Mouse (Mus musculus) intestine, embryonic 16.5 days (tissue): ENCODE results near the gene Spag7. TPM values are rescaled to one million over a fixed set of nuclear protein-coding genes. Genes with fewer than 3 reads are reported as not detected.

Experiments
- ATAC-seq: fragments of 200-750 bp; cut with Nextera tagmentation; 2 replicates; pipeline ENCODE4 v1.8.0; 2017; ENCODE audit warnings: moderate TSS enrichment, moderate library complexity
- H3K27ac ChIP-seq: fragments of 300-500 bp; sonication (generic); 2 replicates; pipeline ENCODE4 v1.5.1; 2014; ENCODE audit warnings: mild to moderate bottlenecking, low read length
- H3K27me3 ChIP-seq: fragments of 300-500 bp; sonication (generic); replicated peaks from 2 replicates; pipeline ENCODE4 v1.6.1; 2014; ENCODE audit warnings: low read length, control low read depth, mixed read lengths; ENCODE audit not compliant: control insufficient read depth, insufficient read depth
- H3K36me3 ChIP-seq: fragments of 300-500 bp; sonication (generic); 2 replicates; pipeline ENCODE4 v1.6.1; 2014; ENCODE audit warnings: low read length, control low read depth; ENCODE audit not compliant: control insufficient read depth, insufficient read depth
- H3K4me1 ChIP-seq: fragments of 300-500 bp; sonication (generic); 2 replicates; pipeline ENCODE4 v1.6.1; 2014; ENCODE audit warnings: low read length, control low read depth, mixed read lengths; ENCODE audit not compliant: control insufficient read depth, insufficient read depth
- H3K4me2 ChIP-seq: fragments of 300-500 bp; sonication (generic); 2 replicates; pipeline ENCODE4 v1.6.1; 2014; ENCODE audit warnings: low read depth, low read length, control low read depth
- H3K4me3 ChIP-seq: fragments of 300-500 bp; sonication (generic); 2 replicates; pipeline ENCODE4 v1.5.1; 2014; ENCODE audit warnings: mild to moderate bottlenecking, low read length
- H3K9ac ChIP-seq: fragments of 300-500 bp; sonication (generic); 2 replicates; pipeline ENCODE4 v1.6.1; 2014; ENCODE audit warnings: low read depth, low read length
- H3K9me3 ChIP-seq: fragments of 300-500 bp; sonication (generic); 2 replicates; pipeline ENCODE4 v1.6.1; 2016; ENCODE audit warnings: low read length, control low read depth; ENCODE audit not compliant: control insufficient read depth
- WGBS: fragments of 180-500 bp; shearing (Covaris S2); extraction: QIAGEN DNeasy Blood & Tissue Kit; methylation state at CpG from one replicate; pipeline ENCODE4 v1.1.7; 2014; 5-methylcytosine and 5-hydroxymethylcytosine counted together
- polyA plus RNA-seq: library from polyadenylated mRNA; unstranded; fragments of >200 nt; fragmentation: Nextera tagmentation; extraction: Ambion mirVana; gene quantifications from 2 replicates; pipeline ENCODE4 v1.2.1, GENCODE M21; 2015

The Spag7 gene
- polyA plus RNA-seq, 1 experiment from 2014 or later = 159 TPM

DNA sequence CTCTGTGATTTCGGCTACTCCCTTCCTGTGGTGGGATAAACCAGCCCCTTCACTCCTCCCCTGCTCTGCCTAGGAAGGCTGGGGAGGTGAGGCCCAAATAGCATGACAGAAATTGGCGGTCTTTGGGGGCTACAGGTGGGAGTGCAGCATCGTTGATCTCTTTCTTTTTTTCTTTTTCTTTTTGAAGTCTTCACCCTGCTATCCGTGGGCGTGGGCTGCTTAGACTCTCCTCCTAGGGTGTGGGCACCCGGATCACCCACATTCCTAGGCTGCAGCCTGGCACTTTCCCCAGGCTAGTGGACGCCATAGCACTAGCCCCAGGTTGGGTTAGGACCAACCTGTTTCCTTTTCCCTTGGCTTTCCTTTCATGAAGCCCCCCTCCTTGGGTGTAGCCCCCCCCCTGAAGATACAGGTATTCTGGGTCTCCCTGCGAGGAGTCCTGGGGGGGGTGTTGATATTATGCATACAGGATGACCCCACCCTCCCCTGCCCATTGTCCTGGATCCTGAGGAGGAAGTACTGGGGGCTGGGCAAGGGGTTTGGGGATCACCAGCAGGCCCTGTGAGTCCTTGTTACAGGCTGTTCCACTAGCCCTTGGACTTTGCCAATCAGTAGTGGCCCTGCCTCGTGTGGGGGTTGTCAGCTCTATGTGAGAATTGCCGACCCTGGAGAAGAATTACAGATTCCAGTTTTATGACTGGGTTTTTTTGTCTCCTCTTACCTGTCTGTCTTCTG, 32.2 kb upstream of the Spag7 start:
- Histone ChIP-seq H3K9ac (peak overlapping the region; percentile 95), H3K27me3 (no peaks in the 10 kb centered on the region), H3K4me2 (peak overlapping the region; percentile 93), H3K4me1 (peaks cover 19% of the 10 kb centered on the region), H3K36me3 (peaks cover 4% of the 10 kb centered on the region), H3K9me3 (no peaks in the 10 kb centered on the region), H3K27ac (peak overlapping the region; percentile 98), H3K4me3 (peak overlapping the region; percentile 85)
- WGBS = 9% methylated on average over 10 of the region's 10 CpGs
- peak; percentile 11; the same call in 1 of the 2 replicates for ATAC-seq

DNA sequence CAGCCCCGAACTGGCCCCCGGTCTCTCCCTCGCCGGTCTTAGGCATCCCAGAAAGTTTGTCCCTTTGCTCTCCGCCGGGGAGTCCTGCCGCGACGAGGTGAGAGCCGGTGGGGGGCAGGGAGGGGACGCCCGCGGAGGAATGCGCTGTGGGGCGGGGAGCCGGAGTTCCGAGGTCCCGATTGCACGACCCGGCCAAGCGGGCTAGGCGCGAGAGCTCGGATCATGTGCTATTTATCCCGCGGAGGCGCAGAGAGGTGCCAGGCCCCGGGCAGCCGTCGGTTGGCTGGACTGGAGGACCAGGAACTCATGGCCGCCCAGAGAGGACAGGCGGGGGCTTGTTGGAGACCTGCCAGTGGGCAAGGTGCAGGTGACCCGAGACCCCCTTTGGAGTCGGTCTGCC, 31.4 kb upstream of the Spag7 start:
- peak overlapping the region; percentile 93 for H3K4me2 ChIP-seq
- H3K27me3 ChIP-seq = no peaks in the 10 kb centered on the region
- peak overlapping the region; percentile 95 for H3K9ac ChIP-seq
- H3K4me3 ChIP-seq = peak overlapping the region; percentile 85
- peak overlapping the region; percentile 98 for H3K27ac ChIP-seq
- peaks cover 2% of the 10 kb centered on the region for H3K36me3 ChIP-seq
- no peaks in the 10 kb centered on the region for H3K9me3 ChIP-seq
- peaks cover 19% of the 10 kb centered on the region for H3K4me1 ChIP-seq
- WGBS = under 1% methylated on average over 34 of the region's 34 CpGs
- ATAC-seq = peak; percentile 74

DNA sequence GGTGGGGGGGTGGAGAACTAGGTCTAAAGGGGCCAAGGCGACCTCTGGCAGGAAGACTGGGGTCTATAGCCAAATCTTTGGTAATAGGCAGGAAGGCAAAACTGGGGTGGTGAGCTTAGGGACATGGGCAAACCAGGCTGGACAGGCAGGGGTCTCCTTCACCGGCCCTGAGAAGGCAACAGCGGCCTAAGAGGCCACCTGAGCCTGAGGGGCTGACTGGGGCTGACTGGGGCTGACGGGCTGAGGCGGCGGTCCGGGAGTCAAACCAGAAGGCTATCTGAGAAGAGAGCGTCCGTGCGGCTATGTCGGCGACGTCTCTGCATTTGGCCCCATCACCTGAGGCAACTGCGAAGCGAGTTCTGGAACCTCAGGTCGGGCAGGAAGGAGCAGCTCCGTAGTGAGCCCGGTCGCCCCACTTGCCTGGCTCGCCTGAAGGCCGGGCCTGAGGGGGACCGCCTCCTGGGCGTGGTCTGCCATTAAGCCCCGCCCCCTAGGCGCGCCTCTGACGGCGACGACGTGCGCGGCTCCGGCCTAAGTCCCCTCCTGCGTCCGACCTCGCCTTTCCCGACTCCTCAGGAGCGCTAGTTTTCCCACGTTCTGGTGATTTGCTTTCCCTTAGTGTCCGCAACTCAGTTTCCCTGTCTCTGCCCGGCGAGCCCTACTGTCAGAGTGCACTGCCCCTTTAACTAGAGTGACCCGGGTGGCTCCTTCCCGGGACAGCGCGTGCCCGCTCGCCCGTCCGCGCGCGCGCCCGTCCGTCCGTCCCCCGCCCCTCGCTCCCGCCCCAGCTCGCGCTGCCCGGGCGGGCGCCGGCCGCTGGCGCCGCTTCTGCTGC, 30.7 kb upstream of the Spag7 start, which contains the start of the genes Inca1 and Kif1c:
Inca1 (minus strand) TSS at position 434 of the 835 bp plus-strand sequence.
Kif1c (plus strand) TSS at position 827 of the 835 bp plus-strand sequence.
- H3K4me2 ChIP-seq = peak within 1 kb of the TSS; percentile 93
- no peaks in the 10 kb centered on the region for H3K9me3 ChIP-seq
- ATAC-seq = peak; percentile 94
- WGBS = 1% methylated on average over 66 of the region's 69 CpGs
- no peaks in the 10 kb centered on the region for H3K36me3 ChIP-seq
- peak within 1 kb of the TSS; percentile 95 for H3K9ac ChIP-seq
- H3K27ac ChIP-seq = peak within 1 kb of the TSS; percentile 98
- no peaks in the 10 kb centered on the region for H3K27me3 ChIP-seq
- H3K4me3 ChIP-seq = peak within 1 kb of the TSS; percentile 85
- peaks cover 19% of the 10 kb centered on the region for H3K4me1 ChIP-seq

DNA sequence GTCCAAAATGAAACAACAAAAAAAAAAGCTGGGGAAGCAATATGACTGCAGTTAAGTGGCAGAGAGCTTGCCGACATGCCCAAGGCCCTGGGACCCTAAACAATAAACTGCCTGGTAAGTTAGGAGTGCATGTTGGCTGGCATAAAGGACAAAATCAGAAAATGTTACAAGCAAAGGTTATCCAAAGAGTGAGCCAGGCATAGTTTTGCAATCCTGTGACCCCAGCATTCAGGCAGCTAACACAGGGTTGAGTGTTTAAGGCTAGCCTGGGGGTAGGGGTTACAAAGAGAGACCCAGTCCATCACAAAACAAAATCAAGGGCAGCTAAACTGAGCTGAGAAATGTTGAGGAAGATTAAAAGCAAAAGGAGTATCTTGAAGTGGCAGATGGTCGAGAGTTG, 29.8 kb upstream of the Spag7 start:
- Histone ChIP-seq H3K27me3 (no peaks in the 10 kb centered on the region), H3K36me3 (no peaks in the 10 kb centered on the region), H3K4me2 (no peak overlapping the region), H3K4me1 (peaks cover 19% of the 10 kb centered on the region), H3K4me3 (no peak overlapping the region), H3K9me3 (no peaks in the 10 kb centered on the region), H3K9ac (no peak overlapping the region), H3K27ac (no peak overlapping the region)
- ATAC-seq = no peak
- WGBS = 86% methylated on average over 2 of the region's 2 CpGs

DNA sequence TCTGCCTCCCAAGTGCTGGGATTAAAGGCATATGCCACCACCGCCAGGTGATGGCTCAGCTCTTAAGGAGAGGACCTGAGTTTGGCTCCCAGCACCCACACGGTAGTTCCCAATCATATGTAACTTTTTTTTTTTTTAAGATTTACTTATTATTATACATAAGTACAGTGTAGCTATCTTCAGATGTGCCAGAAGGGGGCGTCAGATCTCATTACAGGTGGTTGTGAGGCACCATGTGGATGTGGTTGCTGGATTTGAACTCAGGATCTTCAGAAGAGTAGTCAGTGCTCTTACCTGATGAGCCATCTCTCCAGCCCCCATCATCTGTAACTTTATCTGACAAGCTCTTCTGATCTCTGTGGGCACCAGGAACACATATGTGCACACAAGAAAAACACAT, 28.2 kb upstream of the Spag7 start:
- no peak overlapping the region for H3K27ac ChIP-seq
- H3K36me3 ChIP-seq = no peaks in the 10 kb centered on the region
- WGBS = 72% methylated on average over 3 of the region's 3 CpGs

DNA sequence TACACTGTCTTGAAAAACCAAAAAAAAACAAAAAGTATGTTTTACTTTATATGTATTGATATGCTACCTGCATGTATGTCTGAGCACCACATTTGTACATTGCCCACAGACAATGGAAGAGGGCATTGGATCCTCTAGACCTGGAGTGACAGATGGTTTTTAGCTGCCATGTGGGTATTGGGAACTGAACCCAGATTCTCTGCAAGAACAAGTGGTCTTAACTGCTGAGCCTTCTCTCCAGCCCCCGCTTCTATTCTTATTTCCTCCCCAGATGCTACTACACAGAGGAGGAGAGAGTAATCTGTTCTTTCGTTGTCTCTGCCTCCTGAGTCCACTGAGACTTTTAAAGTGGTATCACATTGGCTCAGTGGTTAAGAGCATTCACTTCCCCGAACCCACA, 24.3 kb upstream of the Spag7 start:
- H3K9me3 ChIP-seq = no peaks in the 10 kb centered on the region
- H3K27me3 ChIP-seq = no peaks in the 10 kb centered on the region
- H3K4me3 ChIP-seq = no peak overlapping the region
- no peak overlapping the region for H3K27ac ChIP-seq
- no peak for ATAC-seq
- no peak overlapping the region for H3K4me2 ChIP-seq
- no peaks in the 10 kb centered on the region for H3K36me3 ChIP-seq
- H3K9ac ChIP-seq = no peak overlapping the region
- peaks cover 12% of the 10 kb centered on the region for H3K4me1 ChIP-seq
- 79% methylated on average over 3 of the region's 3 CpGs for WGBS

More for the DNA sequence above, 28.2 kb upstream of the Spag7 start:
- Histone ChIP-seq H3K9me3 (no peaks in the 10 kb centered on the region), H3K4me3 (no peak overlapping the region), H3K27me3 (no peaks in the 10 kb centered on the region), H3K4me1 (peaks cover 14% of the 10 kb centered on the region), H3K9ac (no peak overlapping the region), H3K4me2 (no peak overlapping the region)
- ATAC-seq = no peak

DNA sequence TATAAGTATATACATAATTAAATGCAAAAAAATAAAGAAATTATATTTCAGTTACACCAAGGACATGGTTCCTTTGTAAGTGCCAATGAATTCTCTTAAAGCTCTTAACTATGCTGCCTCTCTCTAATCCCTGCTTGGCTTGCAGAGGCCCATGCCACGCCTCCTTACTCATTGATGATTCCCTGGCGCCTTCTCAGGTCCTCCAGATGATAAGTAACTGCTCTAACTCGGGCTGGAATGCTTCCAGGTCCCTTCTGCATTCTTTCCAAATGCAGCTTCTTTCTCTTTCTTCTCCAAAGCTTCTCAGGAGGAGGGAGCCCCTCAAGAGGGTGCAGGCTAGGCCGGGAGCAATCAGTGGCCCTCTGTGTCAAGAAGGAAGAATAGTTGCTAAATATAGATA, 20.4 kb upstream of the Spag7 start:
- Histone ChIP-seq H3K36me3 (no peaks in the 10 kb centered on the region), H3K4me3 (no peak overlapping the region), H3K27ac (no peak overlapping the region), H3K4me2 (no peak overlapping the region), H3K9me3 (no peaks in the 10 kb centered on the region), H3K4me1 (peaks cover 32% of the 10 kb centered on the region), H3K9ac (no peak overlapping the region), H3K27me3 (no peaks in the 10 kb centered on the region)
- ATAC-seq = no peak
- 37% methylated on average over 4 of the region's 4 CpGs for WGBS

DNA sequence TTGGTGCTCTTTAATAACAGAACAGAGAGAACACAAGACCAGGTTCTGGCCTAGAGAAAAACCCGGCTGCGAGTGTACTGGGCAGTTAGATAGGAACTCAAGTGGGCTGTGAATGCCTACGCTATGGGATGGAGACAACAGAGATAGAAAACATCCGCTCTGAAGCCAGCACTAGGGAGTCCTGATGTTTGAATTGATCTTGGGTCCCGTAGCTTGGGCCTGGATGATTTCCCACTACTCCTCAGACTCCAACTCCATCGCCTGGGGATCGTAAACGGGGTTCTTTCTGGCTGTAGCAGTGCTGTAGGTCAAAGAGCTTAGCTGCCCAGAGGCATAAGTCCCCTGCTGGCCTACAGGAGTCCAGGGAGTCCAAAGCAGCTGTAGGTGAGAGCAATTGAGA, 19.2 kb upstream of the Spag7 start:
- Histone ChIP-seq H3K4me3 (peak overlapping the region; percentile 90), H3K27ac (peak overlapping the region; percentile 93), H3K9ac (peak overlapping the region; percentile 93), H3K4me1 (peaks cover 32% of the 10 kb centered on the region), H3K27me3 (no peaks in the 10 kb centered on the region), H3K4me2 (peak overlapping the region; percentile 92), H3K36me3 (no peaks in the 10 kb centered on the region), H3K9me3 (no peaks in the 10 kb centered on the region)
- ATAC-seq = no peak
- 19% methylated on average over 8 of the region's 8 CpGs for WGBS

DNA sequence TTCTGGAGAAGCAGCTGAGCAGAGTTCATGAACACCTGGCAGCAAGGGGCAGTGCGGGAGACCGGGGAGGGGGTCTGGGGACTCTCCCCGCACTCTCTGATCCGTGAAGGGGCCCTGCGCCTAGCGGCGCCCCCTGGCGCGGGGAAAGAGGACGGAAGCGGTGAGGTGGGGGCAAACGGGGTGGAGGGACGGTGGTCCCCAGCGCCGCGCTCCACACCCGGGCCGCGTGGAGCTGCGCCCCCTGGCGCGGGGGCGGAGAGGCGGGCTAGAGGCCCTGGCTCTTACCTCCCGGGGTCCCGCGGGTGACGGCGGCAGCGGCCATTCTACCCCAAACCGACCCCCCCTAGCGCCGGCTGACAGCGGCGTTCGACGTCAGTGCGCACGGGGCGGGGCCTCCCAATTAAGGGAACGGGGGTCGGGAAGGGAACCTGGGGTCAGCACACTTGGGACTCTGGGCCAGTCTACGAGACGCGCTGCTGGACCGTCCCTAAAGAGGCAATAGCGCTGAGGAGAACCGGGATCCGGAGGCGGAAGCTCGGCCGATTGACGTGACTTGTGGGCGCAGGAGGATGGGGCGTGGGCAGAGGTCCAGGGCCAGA, 18.5 kb upstream of the Spag7 start, which contains the start of gene Camta2:
Camta2 (minus strand) TSS at position 505 of the 599 bp plus-strand sequence.
- Histone ChIP-seq H3K4me1 (peaks cover 32% of the 10 kb centered on the region), H3K27ac (peak within 1 kb of the TSS; percentile 93), H3K4me3 (peak within 1 kb of the TSS; percentile 90), H3K9me3 (no peaks in the 10 kb centered on the region), H3K27me3 (no peaks in the 10 kb centered on the region), H3K4me2 (peak within 1 kb of the TSS; percentile 92), H3K36me3 (0 out of 2 replicates have a peak, but pooled peaks cover 3% of the 10 kb centered on the region), H3K9ac (peak within 1 kb of the TSS; percentile 93)
- under 1% methylated on average over 47 of the region's 55 CpGs for WGBS
- peak; percentile 69 for ATAC-seq
